Mouse (Mus musculus) lung, adult 2 months (tissue): Measurements from ENCODE around the gene Cfap61.

Experiments used
- CTCF ChIP-seq: fragments of 200-500 bp; IDR thresholded peaks from 2 replicates; pipeline ENCODE4 v1.5.1; 2011; ENCODE audit warnings: mild to moderate bottlenecking, low read length, control low read depth; ENCODE audit not compliant: insufficient read depth
- POLR2A ChIP-seq: fragments of 200-500 bp; IDR thresholded peaks from 2 replicates; pipeline ENCODE4 v1.6.1; 2011; ENCODE audit warnings: low read depth, mild to moderate bottlenecking, control low read depth, low read length, borderline replicate concordance; ENCODE audit errors: extremely low read depth

DNA sequence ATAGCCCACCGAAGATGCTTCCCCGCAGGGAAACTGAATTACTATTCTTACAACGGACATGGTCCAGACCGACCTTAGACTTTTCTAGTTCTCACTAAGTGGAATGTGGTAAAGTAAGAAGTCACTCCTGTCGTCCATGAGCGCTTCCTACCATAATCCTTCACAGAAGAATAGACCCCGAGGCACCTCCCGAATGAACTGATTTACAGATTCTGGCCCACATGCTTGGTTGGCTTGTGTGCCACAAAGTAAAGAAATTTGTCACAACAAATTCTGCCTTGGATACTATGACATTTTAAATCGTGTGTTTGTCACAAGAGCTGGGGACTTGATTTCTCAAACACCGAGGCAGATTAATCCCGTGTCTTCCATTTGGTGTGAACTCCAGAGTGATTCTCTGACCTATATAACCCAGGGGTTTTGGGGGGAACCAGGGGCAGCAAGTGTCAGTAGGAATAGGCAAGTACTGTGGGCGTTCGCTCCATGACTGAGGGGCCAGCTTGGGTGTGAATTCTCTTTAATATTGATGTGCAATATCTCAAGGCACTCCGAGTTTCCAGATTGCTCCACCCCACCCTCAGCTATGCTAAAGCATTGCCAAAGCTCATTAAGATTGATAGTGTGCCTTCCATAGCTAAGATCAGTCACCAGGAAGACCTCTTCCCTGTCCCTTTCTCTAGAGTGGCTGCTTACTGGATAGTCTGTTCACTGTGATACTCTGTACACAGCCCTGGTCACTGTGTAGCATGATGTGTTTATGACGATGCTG, 214.8 kb downstream of the Cfap61 start:
- TF ChIP-seq CTCF (no peak), POLR2A (no peak)
